Mouse (Mus musculus): ENCODE measurements at regions not wholly inside any gene's neighbourhood (a gene's known extent, or its start where the extent isn't known, plus 50 kb on each side); places are given as distances from the start of the nearest gene placed in this dataset.

- Histone ChIP-seq H3K9ac (replicated peaks) (no peak overlapping the region), H3K4me3 (replicated peaks) (no peak overlapping the region), H3K36me3 (no peaks in the 10 kb centered on the region), H3K27me3 (no peaks in the 10 kb centered on the region), H3K9me3 (no peaks in the 10 kb centered on the region), H3K4me1 (replicated peaks) (no peaks in the 10 kb centered on the region), H3K4me2 (no peak overlapping the region), H3K27ac (no peak overlapping the region)
- ATAC-seq (ENCODE audit: insufficient number of reproducible peaks, insufficient read depth, low FRiP score, low TSS enrichment, low read depth): no peak
- WGBS: 86% methylated on average over 22 of the region's 22 CpGs
These were observed 188.7 kb downstream of the Ifng start for GRCm38 (mm10) chr10:118629360-118630040.

DNA sequence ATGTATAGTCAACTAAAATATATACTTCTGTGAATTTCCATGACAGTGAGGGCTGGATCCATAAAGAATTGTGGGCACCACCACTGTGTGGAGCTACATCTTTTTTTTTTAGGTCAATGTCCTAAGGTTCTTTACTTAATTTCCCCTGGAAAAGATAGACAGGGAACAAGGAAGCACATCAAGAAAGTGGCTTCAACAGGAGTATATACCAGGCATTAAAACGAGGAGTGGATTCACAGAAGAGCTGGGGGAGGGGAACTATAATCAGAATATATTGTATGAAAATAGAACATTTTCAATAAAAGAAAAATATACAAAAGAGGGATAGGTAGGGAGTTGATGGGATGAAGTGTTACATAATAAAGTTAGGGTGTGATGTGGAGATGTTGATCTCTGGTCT lies 190.9 kb downstream of the Ifng start:
- Histone ChIP-seq H3K9ac (replicated peaks) (no peak overlapping the region), H3K4me3 (replicated peaks) (no peak overlapping the region), H3K36me3 (no peaks in the 10 kb centered on the region), H3K27ac (no peak overlapping the region), H3K27me3 (no peaks in the 10 kb centered on the region), H3K4me1 (replicated peaks) (no peaks in the 10 kb centered on the region), H3K9me3 (no peaks in the 10 kb centered on the region), H3K4me2 (no peak overlapping the region)
- 93% methylated on average over 1 of the region's 1 CpGs for WGBS
- ATAC-seq (ENCODE audit: insufficient number of reproducible peaks, insufficient read depth, low FRiP score, low TSS enrichment, low read depth): no peak

DNA sequence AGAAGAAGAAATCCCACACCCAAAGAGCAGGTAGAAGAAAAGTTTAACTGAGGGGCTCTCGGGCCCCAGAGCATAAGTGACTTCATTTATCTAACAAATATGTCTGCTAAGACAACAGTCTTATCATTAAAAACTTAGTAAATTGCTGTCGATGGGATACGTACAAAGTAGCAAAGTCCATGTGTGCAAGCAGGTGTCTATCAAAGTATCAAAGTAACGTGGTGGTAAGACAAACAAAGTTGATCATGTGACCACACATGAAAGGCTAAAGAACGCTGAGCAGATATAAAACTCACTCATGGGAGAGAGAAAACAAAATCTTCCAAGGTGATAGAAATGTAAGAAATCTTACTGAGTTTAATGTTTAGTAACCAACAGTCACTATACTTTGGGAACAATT lies 191.3 kb downstream of the Ifng start:
- WGBS: 89% methylated on average over 5 of the region's 5 CpGs
- H3K36me3 ChIP-seq: no peaks in the 10 kb centered on the region
- ATAC-seq (ENCODE audit: insufficient number of reproducible peaks, insufficient read depth, low FRiP score, low TSS enrichment, low read depth): no peak
- no peaks in the 10 kb centered on the region for H3K4me1 ChIP-seq (replicated peaks)
- no peaks in the 10 kb centered on the region for H3K9me3 ChIP-seq
- H3K4me3 ChIP-seq (replicated peaks): no peak overlapping the region
- H3K27me3 ChIP-seq: no peaks in the 10 kb centered on the region
- H3K4me2 ChIP-seq: no peak overlapping the region
- no peak overlapping the region for H3K9ac ChIP-seq (replicated peaks)
- H3K27ac ChIP-seq: no peak overlapping the region

DNA sequence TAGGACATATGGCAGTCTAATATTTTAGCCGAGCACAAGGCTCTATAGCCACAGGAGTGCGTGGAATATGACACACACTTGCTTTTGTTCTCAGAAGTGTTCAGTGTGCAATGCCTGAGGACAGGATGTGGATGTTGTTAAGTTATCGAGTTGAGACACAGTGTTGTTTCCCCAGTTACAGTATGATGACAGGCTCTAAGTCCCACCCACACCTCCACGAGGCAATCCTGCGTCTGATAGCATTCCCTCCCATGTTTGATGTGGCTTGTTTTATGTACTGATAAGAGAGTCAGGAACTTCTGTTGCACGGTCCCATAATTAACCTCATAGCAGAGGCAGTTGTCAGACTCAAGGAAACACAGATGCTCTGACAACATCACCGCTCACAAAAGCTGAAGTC lies 192.6 kb downstream of the Ifng start:
- H3K9ac ChIP-seq (replicated peaks): no peak overlapping the region
- ATAC-seq (ENCODE audit: insufficient number of reproducible peaks, insufficient read depth, low FRiP score, low TSS enrichment, low read depth): no peak
- H3K36me3 ChIP-seq: no peaks in the 10 kb centered on the region
- H3K4me2 ChIP-seq: no peak overlapping the region
- no peak overlapping the region for H3K4me3 ChIP-seq (replicated peaks)
- WGBS: 47% methylated on average over 7 of the region's 7 CpGs
- no peaks in the 10 kb centered on the region for H3K27me3 ChIP-seq
- no peaks in the 10 kb centered on the region for H3K4me1 ChIP-seq (replicated peaks)
- H3K27ac ChIP-seq: no peak overlapping the region
- no peaks in the 10 kb centered on the region for H3K9me3 ChIP-seq

DNA sequence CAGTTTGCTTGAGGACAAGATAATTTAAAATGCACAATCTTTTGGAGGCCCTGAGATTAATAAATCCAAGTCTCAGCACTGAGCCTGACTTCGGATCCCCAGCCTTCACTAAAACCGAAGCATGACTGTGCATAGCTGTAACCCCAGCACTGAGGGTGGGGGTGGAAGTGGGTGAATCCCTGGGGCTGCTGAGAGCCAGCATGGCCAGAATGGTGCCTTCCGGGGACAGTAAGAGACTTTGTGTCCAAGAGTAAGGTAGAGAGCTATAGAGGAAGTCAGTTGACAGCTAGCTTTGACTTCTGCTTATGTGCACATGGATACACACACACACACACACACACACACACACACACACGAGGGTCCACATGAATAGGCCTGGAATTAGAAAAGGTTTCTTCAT lies 198.3 kb downstream of the Ifng start:
- no peak overlapping the region for H3K4me3 ChIP-seq (replicated peaks)
- ATAC-seq (ENCODE audit: insufficient number of reproducible peaks, insufficient read depth, low FRiP score, low TSS enrichment, low read depth): no peak
- 77% methylated on average over 4 of the region's 4 CpGs for WGBS
- no peaks in the 10 kb centered on the region for H3K27me3 ChIP-seq
- no peak overlapping the region for H3K9ac ChIP-seq (replicated peaks)
- H3K4me1 ChIP-seq (replicated peaks): no peaks in the 10 kb centered on the region
- H3K27ac ChIP-seq: no peak overlapping the region
- no peak overlapping the region for H3K4me2 ChIP-seq
- no peaks in the 10 kb centered on the region for H3K9me3 ChIP-seq
- H3K36me3 ChIP-seq: no peaks in the 10 kb centered on the region

DNA sequence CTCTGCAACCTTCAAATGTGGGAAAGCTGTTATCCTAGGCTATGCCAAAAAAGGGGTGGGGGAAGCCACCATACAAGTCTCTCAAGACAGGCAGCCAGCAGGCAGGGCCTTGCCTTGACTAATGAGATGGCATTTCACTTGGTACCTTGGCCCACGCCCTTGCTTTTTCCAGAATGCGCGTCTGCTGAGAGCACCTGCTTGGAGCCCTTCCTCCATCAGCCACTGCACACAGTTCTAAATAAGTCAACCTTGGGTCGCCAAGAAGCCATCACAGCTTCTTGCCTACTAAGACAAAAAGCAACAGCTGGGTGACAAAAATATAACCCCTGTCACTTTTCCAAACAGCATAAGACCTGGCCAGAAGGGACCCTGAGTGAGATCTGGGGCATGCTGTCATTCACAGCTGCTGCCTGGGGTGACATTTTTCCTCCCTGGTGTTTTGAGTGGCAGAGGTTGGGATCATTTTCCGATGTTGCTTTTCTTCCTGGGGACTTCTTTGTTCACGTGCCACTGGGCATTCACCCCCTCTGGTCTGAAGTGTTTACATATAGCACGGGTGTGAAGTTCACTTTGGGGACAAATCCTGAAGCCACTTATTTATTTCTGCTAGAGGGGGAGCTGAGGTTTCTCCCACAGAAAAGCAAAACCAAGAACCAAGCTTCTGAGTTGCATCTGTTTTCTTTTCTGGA lies 199.4 kb downstream of the Ifng start:
- H3K4me2 ChIP-seq: no peak overlapping the region
- WGBS: 67% methylated on average over 7 of the region's 7 CpGs
- H3K27ac ChIP-seq: no peak overlapping the region
- no peak for ATAC-seq (ENCODE audit: insufficient number of reproducible peaks, insufficient read depth, low FRiP score, low TSS enrichment, low read depth)
- no peaks in the 10 kb centered on the region for H3K27me3 ChIP-seq
- no peaks in the 10 kb centered on the region for H3K36me3 ChIP-seq
- H3K4me1 ChIP-seq (replicated peaks): no peaks in the 10 kb centered on the region
- no peak overlapping the region for H3K9ac ChIP-seq (replicated peaks)
- no peaks in the 10 kb centered on the region for H3K9me3 ChIP-seq
- H3K4me3 ChIP-seq (replicated peaks): no peak overlapping the region

- WGBS: 70% methylated on average over 12 of the region's 12 CpGs
These were observed 200.1 kb downstream of the Ifng start for GRCm38 (mm10) chr10:118640810-118641427.

GRCm38 (mm10) chr10:118643622-118644021 lies 202.8 kb downstream of the Ifng start:
- no peak overlapping the region for H3K4me2 ChIP-seq
- no peak overlapping the region for H3K4me3 ChIP-seq (replicated peaks)
- no peaks in the 10 kb centered on the region; the same call in 1 of the 2 replicates for H3K4me1 ChIP-seq (replicated peaks)
- H3K9me3 ChIP-seq: no peaks in the 10 kb centered on the region
- no peaks in the 10 kb centered on the region for H3K36me3 ChIP-seq
- no peak overlapping the region for H3K9ac ChIP-seq (replicated peaks)
- WGBS: 82% methylated on average over 8 of the region's 8 CpGs
- no peak for ATAC-seq (ENCODE audit: insufficient number of reproducible peaks, insufficient read depth, low FRiP score, low TSS enrichment, low read depth)
- H3K27ac ChIP-seq: no peak overlapping the region
- no peaks in the 10 kb centered on the region for H3K27me3 ChIP-seq

More at GRCm38 (mm10) chr10:118640810-118641427, 200.1 kb downstream of the Ifng start:
- Histone ChIP-seq H3K9me3 (no peaks in the 10 kb centered on the region), H3K27me3 (no peaks in the 10 kb centered on the region), H3K4me3 (replicated peaks) (no peak overlapping the region), H3K9ac (replicated peaks) (no peak overlapping the region), H3K36me3 (no peaks in the 10 kb centered on the region), H3K27ac (no peak overlapping the region), H3K4me2 (no peak overlapping the region), H3K4me1 (replicated peaks) (no peaks in the 10 kb centered on the region)
- ATAC-seq (ENCODE audit: insufficient number of reproducible peaks, insufficient read depth, low FRiP score, low TSS enrichment, low read depth): no peak

GRCm38 (mm10) chr10:118648111-118648510 lies 207.3 kb downstream of the Ifng start:
- Histone ChIP-seq H3K9ac (replicated peaks) (no peak overlapping the region), H3K27me3 (no peaks in the 10 kb centered on the region), H3K27ac (no peak overlapping the region), H3K9me3 (no peaks in the 10 kb centered on the region), H3K4me1 (replicated peaks) (no peaks in the 10 kb centered on the region; the same call in 1 of the 2 replicates), H3K36me3 (no peaks in the 10 kb centered on the region), H3K4me3 (replicated peaks) (no peak overlapping the region), H3K4me2 (no peak overlapping the region)
- no peak for ATAC-seq (ENCODE audit: insufficient number of reproducible peaks, insufficient read depth, low FRiP score, low TSS enrichment, low read depth)
- WGBS: 60% methylated on average over 2 of the region's 2 CpGs

GRCm38 (mm10) chr10:118656561-118656960 lies 213.4 kb downstream of the Dyrk2 start:
- Histone ChIP-seq H3K9ac (replicated peaks) (no peak overlapping the region), H3K4me3 (replicated peaks) (no peak overlapping the region), H3K36me3 (no peaks in the 10 kb centered on the region), H3K9me3 (no peaks in the 10 kb centered on the region), H3K27me3 (no peaks in the 10 kb centered on the region), H3K27ac (no peak overlapping the region), H3K4me2 (no peak overlapping the region), H3K4me1 (replicated peaks) (no peaks in the 10 kb centered on the region)
- ATAC-seq (ENCODE audit: insufficient number of reproducible peaks, insufficient read depth, low FRiP score, low TSS enrichment, low read depth): no peak
- 85% methylated on average over 5 of the region's 5 CpGs for WGBS

- no peak for ATAC-seq (ENCODE audit: insufficient number of reproducible peaks, insufficient read depth, low FRiP score, low TSS enrichment, low read depth)
- no peaks in the 10 kb centered on the region for H3K27me3 ChIP-seq
- no peak overlapping the region for H3K4me3 ChIP-seq (replicated peaks)
- H3K36me3 ChIP-seq: no peaks in the 10 kb centered on the region
- H3K4me2 ChIP-seq: no peak overlapping the region
- H3K27ac ChIP-seq: no peak overlapping the region
- 80% methylated on average over 3 of the region's 3 CpGs for WGBS
- H3K9ac ChIP-seq (replicated peaks): no peak overlapping the region
- no peaks in the 10 kb centered on the region for H3K4me1 ChIP-seq (replicated peaks)
- H3K9me3 ChIP-seq: 0 out of 2 replicates have a peak, but pooled peaks cover under 1% of the 10 kb centered on the region
These were observed 204.0 kb downstream of the Dyrk2 start for GRCm38 (mm10) chr10:118666009-118666408.

Measured in limb, embryonic 12.5 days (tissue).